In genomic region chr17:27564391-27565162, GRCm38 (mm10) we compare ENCODE assay signal across 9 mouse cellular contexts. TPM values are rescaled to one million over a fixed set of nuclear protein-coding genes. Genes with fewer than 3 reads are reported as not detected.
DNase-seq lines count a peak whose midpoint lies in the region; ATAC-seq and TF ChIP-seq lines count a peak whose summit lies in the region.
"Had no signal": no experiment of that assay in that cellular context is flagged by ENCODE, and none has a peak within 500 bp of the region (broad histone marks: within the 10 kb centered on the region; RNA-seq: fewer than 3 reads in every experiment).

No protein-coding gene starts in this region.

- H3K27me3 ChIP-seq in megakaryocyte, embryonic 14.5 days (replicated peaks): no peaks in the 10 kb centered on the region
- no peaks in the 10 kb centered on the region for H3K27me3 ChIP-seq in heart, postnatal 0 days (ENCODE audit: control insufficient read depth, insufficient read depth, low read length)
- H3K27me3 ChIP-seq in liver, embryonic 13.5 days: no peaks in the 10 kb centered on the region; the same call in 1 of the 2 replicates
- H3K27me3 ChIP-seq in stomach, embryonic 14.5 days (ENCODE audit: control insufficient read depth, insufficient read depth, low read length): no peaks in the 10 kb centered on the region

- H3K27ac ChIP-seq in brown adipose tissue, adult 24 weeks (replicated peaks; ENCODE audit: low read depth, low read length): 0 out of 2 replicates have a peak overlapping the region, but pooled peaks have one; percentile 1
- H3K27ac ChIP-seq in heart, postnatal 0 days (ENCODE audit: low read depth): no peak overlapping the region
- H3K27ac ChIP-seq in liver, embryonic 13.5 days: peak overlapping the region; percentile 79
- H3K27ac ChIP-seq in stomach, embryonic 14.5 days (ENCODE audit: low read length): no peak overlapping the region

- peak; percentile 15; the same call in 1 of the 2 replicates for TF ChIP-seq CTCF in heart, postnatal 0 days (IDR thresholded peaks at IDR 0.05; ENCODE audit: low read depth)

- TF ChIP-seq EP300 in heart, postnatal 0 days (IDR thresholded peaks at IDR 0.05; ENCODE audit: low read depth): no peak

- peak overlapping the region; percentile 61; the same call in 1 of the 2 replicates for H3K9ac ChIP-seq in heart, postnatal 0 days (replicated peaks; ENCODE audit: low read depth, low read length)
- H3K9ac ChIP-seq in liver, embryonic 13.5 days: peak overlapping the region; percentile 84
- peak overlapping the region; percentile 53; the same call in 1 of the 2 replicates for H3K9ac ChIP-seq in stomach, embryonic 14.5 days (replicated peaks; ENCODE audit: low read depth, low read length)

- H3K4me3 ChIP-seq in megakaryocyte, embryonic 14.5 days (replicated peaks): peak overlapping the region; percentile 99
- peak overlapping the region; percentile 57 for H3K4me3 ChIP-seq in brown adipose tissue, adult 24 weeks (ENCODE audit: insufficient read depth, low read depth, low read length)
- H3K4me3 ChIP-seq in heart, postnatal 0 days (ENCODE audit: low read depth, low read length): peak overlapping the region; percentile 59
- peak overlapping the region; percentile 70 for H3K4me3 ChIP-seq in liver, embryonic 13.5 days (replicated peaks)
- peak overlapping the region; percentile 65; the same call in 1 of the 2 replicates for H3K4me3 ChIP-seq in stomach, embryonic 14.5 days (ENCODE audit: low read depth, low read length)

- peak overlapping the region; percentile 89 for H3K4me2 ChIP-seq in heart, postnatal 0 days (ENCODE audit: low read depth, low read length)
- H3K4me2 ChIP-seq in liver, embryonic 13.5 days: peak overlapping the region; percentile 99
- H3K4me2 ChIP-seq in stomach, embryonic 14.5 days (replicated peaks; ENCODE audit: low read depth, low read length): peak overlapping the region; percentile 90

- H3K4me1 ChIP-seq in megakaryocyte, embryonic 14.5 days: peaks cover 85% of the 10 kb centered on the region
- peaks cover 11% of the 10 kb centered on the region for H3K4me1 ChIP-seq in brown adipose tissue, adult 24 weeks (ENCODE audit: control insufficient read depth, insufficient read depth, insufficient read length, low read length)
- no peaks in the 10 kb centered on the region; the same call in 1 of the 2 replicates for H3K4me1 ChIP-seq in heart, postnatal 0 days (ENCODE audit: control insufficient read depth, insufficient read depth)
- peaks cover 70% of the 10 kb centered on the region for H3K4me1 ChIP-seq in liver, embryonic 13.5 days (replicated peaks)
- peaks cover 18% of the 10 kb centered on the region; the same call in 1 of the 2 replicates for H3K4me1 ChIP-seq in stomach, embryonic 14.5 days (ENCODE audit: control insufficient read depth, insufficient read depth, low read length)

- no peaks in the 10 kb centered on the region for H3K9me3 ChIP-seq in megakaryocyte, embryonic 14.5 days
- no peaks in the 10 kb centered on the region for H3K9me3 ChIP-seq in heart, postnatal 0 days (replicated peaks; ENCODE audit: control insufficient read depth, low read length)
- no peaks in the 10 kb centered on the region for H3K9me3 ChIP-seq in liver, embryonic 13.5 days (replicated peaks)
- H3K9me3 ChIP-seq in stomach, embryonic 14.5 days (ENCODE audit: control insufficient read depth, low read depth, low read length): no peaks in the 10 kb centered on the region

- no peak for ATAC-seq in megakaryocyte, adult 5-6 weeks (ENCODE audit: poor library complexity, severe bottlenecking)
- ATAC-seq in heart, postnatal 0 days (ENCODE audit: insufficient read depth, low read depth): no peak
- ATAC-seq in liver, embryonic 13.5 days (ENCODE audit: low read depth): peak; percentile 12; the same call in 1 of the 2 replicates
- ATAC-seq in stomach, embryonic 14.5 days (ENCODE audit: insufficient number of reproducible peaks, insufficient read depth, low FRiP score, low read depth): no peak

- WGBS in heart, postnatal 0 days: 22% methylated on average over 20 of the region's 20 CpGs
- 8% methylated on average over 20 of the region's 20 CpGs for WGBS in liver, embryonic 13.5 days (ENCODE audit: insufficient replicate concordance)
- WGBS in stomach, embryonic 14.5 days: 14% methylated on average over 20 of the region's 20 CpGs

- DNase-seq in heart, postnatal 0 days (ENCODE audit: low spot score): no peak
- peak; percentile 37 for DNase-seq in liver, embryonic 13.5 days
- DNase-seq in layer of hippocampus, adult 9-11 months: no peak
- no peak for DNase-seq in Muller cell, postnatal 12 days (ENCODE audit: inconsistent ontology term)

- H3K36me3 ChIP-seq in megakaryocyte, embryonic 14.5 days (replicated peaks; ENCODE audit: low read length): peaks cover 61% of the 10 kb centered on the region
- no peaks in the 10 kb centered on the region for H3K36me3 ChIP-seq in heart, postnatal 0 days (replicated peaks; ENCODE audit: control insufficient read depth, insufficient read depth, low read length)
- H3K36me3 ChIP-seq in liver, embryonic 13.5 days: peaks cover 32% of the 10 kb centered on the region
- H3K36me3 ChIP-seq in stomach, embryonic 14.5 days (ENCODE audit: control insufficient read depth, insufficient read depth, low read length): peaks cover 5% of the 10 kb centered on the region; the same call in 1 of the 2 replicates

RNA-seq across cellular contexts. Expression of gene AI413582, which starts 1.0 kb away (rescaled TPM):
- polyA plus RNA-seq in megakaryocyte, embryonic 14.5 days (2012; ENCODE audit: insufficient read depth, low replicate concordance): 81.1 and 284 TPM in 2 replicates
- 58.0 and 63.8 TPM in 2 replicates for total RNA-seq in megakaryocyte, adult 5-6 weeks (2015)
- total RNA-seq in megakaryocyte, adult 5-6 weeks (2017): 55.4 and 62.9 TPM in 2 replicates
- 11.1 and 15.6 TPM in 2 replicates for polyA plus RNA-seq in brown adipose tissue, adult 24 weeks (2012; ENCODE audit: insufficient read depth, insufficient read length, missing spikeins)
- 11.1 and 13.4 TPM in 2 replicates for total RNA-seq in heart, postnatal 0 days (2014; rRNA removed; ENCODE audit: low replicate concordance)
- 18.5 and 20.1 TPM in 2 replicates for polyA plus RNA-seq in heart, postnatal 0 days (2015; fragmentation: Nextera tagmentation; extraction: Ambion mirVana)
- 13.1 and 13.7 TPM in 2 replicates for polyA plus RNA-seq in liver, embryonic 13.5 days (2015; fragmentation: Nextera tagmentation; extraction: Ambion mirVana)
- 22.6 and 24.3 TPM in 2 replicates for polyA plus RNA-seq in stomach, embryonic 14.5 days (2014; fragmentation: Nextera tagmentation; extraction: Ambion mirVana)

RNA-seq across cellular contexts. Expression of gene Hmga1, which starts 8.3 kb away (rescaled TPM):
- polyA plus RNA-seq in megakaryocyte, embryonic 14.5 days (2012; ENCODE audit: insufficient read depth, low replicate concordance): 3,567 and 8,363 TPM in 2 replicates
- total RNA-seq in megakaryocyte, adult 5-6 weeks (2015): 159 and 170 TPM in 2 replicates
- total RNA-seq in megakaryocyte, adult 5-6 weeks (2017): 89.8 and 99.6 TPM in 2 replicates
- polyA plus RNA-seq in brown adipose tissue, adult 24 weeks (2012; ENCODE audit: insufficient read depth, insufficient read length, missing spikeins): 10.2 TPM in 1 of 2 replicates, not detected in the other
- total RNA-seq in heart, postnatal 0 days (2014; rRNA removed; ENCODE audit: low replicate concordance): 108 TPM in 2 replicates
- polyA plus RNA-seq in heart, postnatal 0 days (2015; fragmentation: Nextera tagmentation; extraction: Ambion mirVana): 56.7 and 59.7 TPM in 2 replicates
- 226 and 262 TPM in 2 replicates for polyA plus RNA-seq in liver, embryonic 13.5 days (2015; fragmentation: Nextera tagmentation; extraction: Ambion mirVana)
- 231 and 239 TPM in 2 replicates for polyA plus RNA-seq in stomach, embryonic 14.5 days (2014; fragmentation: Nextera tagmentation; extraction: Ambion mirVana)

RNA-seq across cellular contexts. Expression of gene Grm4, which starts 43.4 kb away (rescaled TPM):
- not detected in 2 replicates for polyA plus RNA-seq in megakaryocyte, embryonic 14.5 days (2012; ENCODE audit: insufficient read depth, low replicate concordance)
- not detected in 2 replicates for total RNA-seq in megakaryocyte, adult 5-6 weeks (2015)
- not detected in 2 replicates for total RNA-seq in megakaryocyte, adult 5-6 weeks (2017)
- polyA plus RNA-seq in brown adipose tissue, adult 24 weeks (2012; ENCODE audit: insufficient read depth, insufficient read length, missing spikeins): not detected in 2 replicates
- not detected in 2 replicates for total RNA-seq in heart, postnatal 0 days (2014; rRNA removed; ENCODE audit: low replicate concordance)
- polyA plus RNA-seq in heart, postnatal 0 days (2015; fragmentation: Nextera tagmentation; extraction: Ambion mirVana): 0.03 TPM in 1 of 2 replicates, not detected in the other
- not detected in 2 replicates for polyA plus RNA-seq in liver, embryonic 13.5 days (2015; fragmentation: Nextera tagmentation; extraction: Ambion mirVana)
- 0.17 and 0.27 TPM in 2 replicates for polyA plus RNA-seq in stomach, embryonic 14.5 days (2014; fragmentation: Nextera tagmentation; extraction: Ambion mirVana)
- total RNA-seq: hematopoietic stem cell, adult 5-6 weeks had no signal

RNA-seq across cellular contexts. Expression of gene Nudt3, which starts 58.7 kb away (rescaled TPM):
- polyA plus RNA-seq in megakaryocyte, embryonic 14.5 days (2012; ENCODE audit: insufficient read depth, low replicate concordance): 157 and 272 TPM in 2 replicates
- total RNA-seq in megakaryocyte, adult 5-6 weeks (2015): 32.3 and 32.9 TPM in 2 replicates
- total RNA-seq in megakaryocyte, adult 5-6 weeks (2017): 91.6 and 93.8 TPM in 2 replicates
- polyA plus RNA-seq in brown adipose tissue, adult 24 weeks (2012; ENCODE audit: insufficient read depth, insufficient read length, missing spikeins): 68.4 and 69.5 TPM in 2 replicates
- 159 and 184 TPM in 2 replicates for total RNA-seq in heart, postnatal 0 days (2014; rRNA removed; ENCODE audit: low replicate concordance)
- 139 and 140 TPM in 2 replicates for polyA plus RNA-seq in heart, postnatal 0 days (2015; fragmentation: Nextera tagmentation; extraction: Ambion mirVana)
- 31.3 and 33.9 TPM in 2 replicates for polyA plus RNA-seq in liver, embryonic 13.5 days (2015; fragmentation: Nextera tagmentation; extraction: Ambion mirVana)
- 42.8 and 44.2 TPM in 2 replicates for polyA plus RNA-seq in stomach, embryonic 14.5 days (2014; fragmentation: Nextera tagmentation; extraction: Ambion mirVana)

Comparison
In these comparisons a context has a peak if more than half of its experiments do, and no peak if none do; other contexts are left out.
1. H3K27ac ChIP-seq: peak in brown adipose tissue, adult 24 weeks (single experiment) and liver, embryonic 13.5 days (single experiment); none in heart, postnatal 0 days (single experiment) and stomach, embryonic 14.5 days (single experiment).
2. RNA of gene Hmga1, which starts 8.3 kb away (polyA plus RNA-seq): 3,567 to 8,363 TPM in megakaryocyte, embryonic 14.5 days; 231 to 239 TPM in stomach, embryonic 14.5 days, 226 to 262 TPM in liver, embryonic 13.5 days, 56.7 to 59.7 TPM in heart, postnatal 0 days and 10.2 TPM in brown adipose tissue, adult 24 weeks; every median in the first group is over 10 times any median in the second.
3. Peak in every context shown above with its lines, with median percentiles within 50 percentile points of each other: H3K4me3 ChIP-seq, H3K4me2 ChIP-seq and H3K9ac ChIP-seq.